In the genomic region with DNA sequence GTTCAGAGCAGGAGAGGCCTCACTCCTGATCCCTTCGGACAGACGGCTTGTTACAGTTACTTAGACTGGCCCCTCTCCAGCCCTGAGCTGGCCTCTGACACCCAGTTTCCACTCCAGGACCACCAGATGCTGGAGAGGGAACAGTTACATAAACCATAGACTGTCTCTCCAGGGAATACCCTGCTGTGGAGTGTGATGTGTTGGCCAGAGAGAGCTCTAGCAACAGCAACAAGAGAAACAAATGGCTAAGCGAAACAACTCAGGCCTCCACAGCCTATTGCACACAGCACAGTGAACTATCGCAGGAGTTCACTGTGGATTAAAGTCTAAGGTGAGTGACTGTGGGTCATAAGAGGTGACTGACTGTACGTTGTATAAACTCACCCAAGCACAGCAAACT, we compare ENCODE assay signal across 12 mouse cellular contexts. TPM values are rescaled to one million over a fixed set of nuclear protein-coding genes. Genes with fewer than 3 reads are reported as not detected.
DNase-seq lines count a peak whose midpoint lies in the region; ATAC-seq and TF ChIP-seq lines count a peak whose summit lies in the region.
"Had no signal": no experiment of that assay in that cellular context is flagged by ENCODE, and none has a peak within 500 bp of the region (broad histone marks: within the 10 kb centered on the region; RNA-seq: fewer than 3 reads in every experiment).

No protein-coding gene starts in this region.

- no peak for TF ChIP-seq CTCF in kidney, postnatal 0 days (IDR thresholded peaks at IDR 0.05; ENCODE audit: low read depth)

- H3K9ac ChIP-seq in heart, embryonic 11.5 days (ENCODE audit: low read depth, low read length), result no peak overlapping the region
- no peak overlapping the region for H3K9ac ChIP-seq in kidney, postnatal 0 days (ENCODE audit: low read depth, low read length)
- H3K9ac ChIP-seq: embryonic facial prominence, embryonic 15.5 days had no signal

- peak overlapping the region; percentile 23 for H3K4me2 ChIP-seq in heart, embryonic 11.5 days
- H3K4me2 ChIP-seq in kidney, postnatal 0 days (ENCODE audit: low read length), result no peak overlapping the region
- H3K4me2 ChIP-seq: embryonic facial prominence, embryonic 15.5 days had no signal

- WGBS in heart, embryonic 11.5 days (ENCODE audit: insufficient replicate concordance), result 74% methylated on average over 5 of the region's 5 CpGs
- WGBS in kidney, postnatal 0 days, result 28% methylated on average over 5 of the region's 5 CpGs

- H3K27ac ChIP-seq in heart, embryonic 11.5 days (ENCODE audit: low read depth, low read length), result no peak overlapping the region
- H3K27ac ChIP-seq in kidney, postnatal 0 days, result peak overlapping the region; percentile 65; the same call in 1 of the 2 replicates
- H3K27ac ChIP-seq: embryonic facial prominence, embryonic 15.5 days had no signal

- H3K9me3 ChIP-seq in erythroblast, embryonic 14.5 days (ENCODE audit: control insufficient read depth, low read length), result no peaks in the 10 kb centered on the region
- no peaks in the 10 kb centered on the region for H3K9me3 ChIP-seq in heart, embryonic 11.5 days (replicated peaks; ENCODE audit: control insufficient read depth, low read length)
- no peaks in the 10 kb centered on the region for H3K9me3 ChIP-seq in kidney, postnatal 0 days (replicated peaks; ENCODE audit: low read length)
- H3K9me3 ChIP-seq: embryonic facial prominence, embryonic 15.5 days had no signal

- no peak for ATAC-seq in erythroblast, adult 5-6 weeks (replicated peaks; ENCODE audit: low FRiP score, poor library complexity, severe bottlenecking)
- ATAC-seq in heart, embryonic 11.5 days (replicated peaks; ENCODE audit: insufficient number of reproducible peaks, low FRiP score, low TSS enrichment), result no peak
- peak; percentile 88 for ATAC-seq in kidney, postnatal 0 days (replicated peaks; ENCODE audit: low FRiP score, low read depth)

- H3K27me3 ChIP-seq in erythroblast, embryonic 14.5 days (ENCODE audit: control insufficient read depth), result peaks cover 13% of the 10 kb centered on the region
- H3K27me3 ChIP-seq in heart, embryonic 11.5 days (ENCODE audit: control insufficient read depth, insufficient read depth, low read length), result peaks cover 10% of the 10 kb centered on the region
- H3K27me3 ChIP-seq in kidney, postnatal 0 days (ENCODE audit: insufficient read depth, low read length), result no peaks in the 10 kb centered on the region

- peak overlapping the region; percentile 36 for H3K4me3 ChIP-seq in erythroblast, embryonic 14.5 days (replicated peaks)
- H3K4me3 ChIP-seq in heart, embryonic 11.5 days (ENCODE audit: low read depth, low read length), result no peak overlapping the region
- no peak overlapping the region for H3K4me3 ChIP-seq in kidney, postnatal 0 days (replicated peaks; ENCODE audit: low read depth, low read length)
- H3K4me3 ChIP-seq: embryonic facial prominence, embryonic 15.5 days; megakaryocyte, embryonic 14.5 days had no signal

- peaks cover 48% of the 10 kb centered on the region for H3K4me1 ChIP-seq in erythroblast, embryonic 14.5 days (ENCODE audit: control insufficient read depth)
- H3K4me1 ChIP-seq in heart, embryonic 11.5 days (ENCODE audit: control insufficient read depth, insufficient read depth, low read length), result peaks cover 10% of the 10 kb centered on the region; the same call in 1 of the 2 replicates
- 0 out of 2 replicates have a peak, but pooled peaks cover 2% of the 10 kb centered on the region for H3K4me1 ChIP-seq in kidney, postnatal 0 days (replicated peaks; ENCODE audit: insufficient read depth, low read length)
- H3K4me1 ChIP-seq: embryonic facial prominence, embryonic 15.5 days had no signal

- H3K36me3 ChIP-seq in erythroblast, embryonic 14.5 days (ENCODE audit: control insufficient read depth), result peaks cover 3% of the 10 kb centered on the region
- no peaks in the 10 kb centered on the region for H3K36me3 ChIP-seq in heart, embryonic 11.5 days (ENCODE audit: control insufficient read depth, insufficient read depth, low read length)
- no peaks in the 10 kb centered on the region for H3K36me3 ChIP-seq in kidney, postnatal 0 days (ENCODE audit: insufficient read depth, low read length)

- DNase-seq in kidney, postnatal 0 days (ENCODE audit: low spot score), result peak; percentile 57
- peak; percentile 45 to 75 for DNase-seq in lung, postnatal 4 days
- DNase-seq in embryo, embryonic 9.5 days (ENCODE audit: extremely low spot score), result no peak
- DNase-seq in cerebellum, adult 11 months, result no peak
- no peak for DNase-seq in thymus, adult 18-20 months

RNA-seq across cellular contexts. Expression of gene Slc1a7, which starts 56.5 kb away (rescaled TPM):
- not detected in 2 replicates for polyA plus RNA-seq in erythroblast, embryonic 14.5 days (2012)
- not detected in 2 replicates for total RNA-seq in erythroblast, adult 5-6 weeks (2015; ENCODE audit: low replicate concordance)
- total RNA-seq in erythroblast, adult 5-6 weeks (2017; ENCODE audit: low replicate concordance), result not detected in 2 replicates
- polyA plus RNA-seq in heart, embryonic 11.5 days (2014; fragmentation: Nextera tagmentation; extraction: Ambion mirVana), result not detected in 2 replicates
- polyA plus RNA-seq in kidney, postnatal 0 days (2015; fragmentation: Nextera tagmentation; extraction: Ambion mirVana), result 0.05 TPM in 1 of 2 replicates, not detected in the other
- polyA plus RNA-seq: C2C12; heart, embryonic 14.5 days had no signal

Comparison
In these comparisons a context has a peak if more than half of its experiments do, and no peak if none do; other contexts are left out.
1. DNase-seq: peak in kidney, postnatal 0 days (single experiment) and lung, postnatal 4 days (2 of 2); none in embryo, embryonic 9.5 days (single experiment), cerebellum, adult 11 months (single experiment) and thymus, adult 18-20 months (0 of 2).